Mouse (Mus musculus): Measurements from ENCODE around the gene Nav2. TPM values are rescaled to one million over a fixed set of nuclear protein-coding genes. Genes with fewer than 3 reads are reported as not detected.
A peak's percentile ranks its signal among the peaks of the same experiment; 100 is the strongest.

Nav2 gene
- total and polyA plus RNA-seq, 3 experiments: 2.0 to 2.7 TPM; not detected in 1

DNA sequence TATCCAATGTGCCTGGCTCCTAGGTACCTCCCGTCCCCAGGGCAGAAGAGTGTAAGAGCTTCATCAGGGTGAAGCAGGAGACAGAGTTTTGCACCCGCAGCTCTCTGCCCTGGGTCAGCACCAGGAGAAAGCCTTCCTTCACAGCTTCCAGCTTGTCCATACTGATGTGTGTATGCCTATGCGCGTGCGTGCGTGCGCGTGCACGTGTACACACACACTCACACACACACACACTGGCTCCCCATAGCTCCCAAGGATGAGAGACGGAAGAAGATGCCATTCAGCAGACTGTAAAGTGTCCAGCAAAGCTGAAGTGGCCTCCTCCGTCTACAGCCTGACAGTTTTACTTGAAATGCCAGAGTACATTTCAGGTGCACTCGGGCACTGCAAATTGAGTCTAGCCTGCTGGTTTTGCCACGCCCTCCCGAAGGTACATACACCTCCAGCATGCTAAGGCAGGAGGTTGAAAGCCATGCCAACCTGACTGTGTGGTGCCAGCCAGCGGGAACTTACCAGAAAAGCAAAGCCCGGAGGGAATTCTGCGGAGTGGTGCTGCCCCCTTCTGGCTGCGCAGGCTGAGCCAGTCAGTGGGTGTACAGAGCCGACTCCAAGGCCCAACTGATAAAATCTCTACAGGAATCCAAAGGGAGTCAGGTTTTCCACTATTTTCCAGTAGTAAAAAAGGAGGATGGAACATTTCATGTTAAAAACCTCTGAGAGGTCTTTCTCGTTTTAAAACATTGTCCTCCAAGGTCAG lies 212.6 kb downstream of the Nav2 start:
- H3K79me2 ChIP-seq (ENCODE audit: control insufficient read depth, insufficient read depth, low read length, poor library complexity): no peaks in the 10 kb centered on the region
- H3K27me3 ChIP-seq (ENCODE audit: control insufficient read depth in 1 of 2, insufficient read depth in 2 of 2, low read length in 2 of 2): no peaks in the 10 kb centered on the region
- H3K4me3 ChIP-seq (ENCODE audit: control insufficient read depth in 1 of 2, insufficient read depth in 1 of 2, low read depth in 2 of 2, low read length in 2 of 2): peak overlapping the region; percentile 23 to 37
- H3K9ac ChIP-seq (ENCODE audit: control insufficient read depth, low read depth, low read length, poor library complexity, severe bottlenecking): 0 out of 2 replicates have a peak overlapping the region, but pooled peaks have one; percentile 5
- H3K27ac ChIP-seq (ENCODE audit: control insufficient read depth, low read depth, low read length): no peak overlapping the region
- DNase-seq (ENCODE audit: low read depth, low spot score): peak; percentile 78
- H3K9me3 ChIP-seq (replicated peaks; ENCODE audit: insufficient read depth, low read length): no peaks in the 10 kb centered on the region
- H3K36me3 ChIP-seq (ENCODE audit: control insufficient read depth in 1 of 2, insufficient read depth in 2 of 2, low read length in 2 of 2): no peaks in the 10 kb centered on the region
- TF ChIP-seq ETS1 (IDR thresholded peaks at IDR 0.05; ENCODE audit: low read depth, low read length) (no peak), POLR2AphosphoS5 (IDR thresholded peaks at IDR 0.05; ENCODE audit: borderline replicate concordance, low read depth, low read length) (no peak), SIN3A (IDR thresholded peaks at IDR 0.05; ENCODE audit: low read length) (no peak), CHD2 (IDR thresholded peaks at IDR 0.05; ENCODE audit: low read length) (no peak), UBTF (IDR thresholded peaks at IDR 0.05; ENCODE audit: borderline replicate concordance, insufficient read depth, low read depth, low read length) (no peak), MXI1 (IDR thresholded peaks at IDR 0.05; ENCODE audit: low read depth, low read length) (no peak), NRF1 (IDR thresholded peaks at IDR 0.05; ENCODE audit: insufficient read depth, low read depth, low read length, poor library complexity, severe bottlenecking) (peak; percentile 42; the same call in 1 of the 2 replicates), MAZ (IDR thresholded peaks at IDR 0.05; ENCODE audit: low read depth, low read length) (peak; percentile 62; the same call in 1 of the 2 replicates), JUND (IDR thresholded peaks at IDR 0.05; ENCODE audit: low read depth, low read length) (no peak), ZC3H11A (IDR thresholded peaks at IDR 0.05; ENCODE audit: low read depth, low read length) (peak; percentile 94), RAD21 (IDR thresholded peaks at IDR 0.05; ENCODE audit: low read depth, low read length) (peak; percentile 96), ZKSCAN1 (IDR thresholded peaks at IDR 0.05; ENCODE audit: low read depth, low read length) (no peak), GATA1 (IDR thresholded peaks at IDR 0.05; ENCODE audit: low read depth, low read length) (peak; percentile 59), CTCF (IDR thresholded peaks at IDR 0.05 in 2 of 3, conservative IDR thresholded peaks at IDR 0.05 in 1 of 3; ENCODE audit: control insufficient read depth in 1 of 3, insufficient read depth in 1 of 3, low read depth in 2 of 3, low read length in 3 of 3, poor library complexity in 1 of 3, severe bottlenecking in 1 of 3) (peak; percentile 76 to 97 (median 95)), SMC3 (IDR thresholded peaks at IDR 0.05; ENCODE audit: low read depth, low read length) (peak; percentile 97), MAX (IDR thresholded peaks at IDR 0.05; ENCODE audit: low read length) (no peak)
- H3K4me1 ChIP-seq (ENCODE audit: control insufficient read depth in 1 of 2, insufficient read depth in 2 of 2, low read length in 2 of 2): no peaks in the 10 kb centered on the region

DNA sequence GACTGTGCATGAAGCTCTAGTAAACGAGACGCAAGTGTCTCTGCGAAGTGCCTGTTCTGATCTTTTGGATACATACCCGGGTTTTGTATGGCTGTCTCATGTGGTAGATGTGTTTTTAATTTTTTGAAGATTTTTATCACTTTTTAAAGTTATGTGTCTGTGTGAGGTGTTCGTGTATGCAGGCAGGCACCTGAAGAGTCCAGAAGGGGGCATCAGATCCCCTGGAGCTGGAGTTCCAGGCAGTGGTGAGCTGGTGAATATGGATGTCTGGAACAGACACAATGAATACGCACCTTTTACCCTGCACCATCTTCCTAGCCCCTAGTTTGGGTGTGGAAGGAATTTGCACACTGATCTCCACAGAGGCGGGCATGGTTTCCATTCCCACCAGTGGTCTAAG lies 214.0 kb downstream of the Nav2 start:
- peak overlapping the region in 1 of 2 experiments; percentile 53; a peak in 2 of 4 replicates for H3K4me3 ChIP-seq (ENCODE audit: control insufficient read depth in 1 of 2, insufficient read depth in 1 of 2, low read depth in 2 of 2, low read length in 2 of 2)
- H3K27ac ChIP-seq (ENCODE audit: control insufficient read depth, low read depth, low read length): no peak overlapping the region
- H3K4me1 ChIP-seq (ENCODE audit: control insufficient read depth in 1 of 2, insufficient read depth in 2 of 2, low read length in 2 of 2): no peaks in the 10 kb centered on the region
- no peaks in the 10 kb centered on the region for H3K36me3 ChIP-seq (ENCODE audit: control insufficient read depth in 1 of 2, insufficient read depth in 2 of 2, low read length in 2 of 2)
- no peaks in the 10 kb centered on the region for H3K79me2 ChIP-seq (ENCODE audit: control insufficient read depth, insufficient read depth, low read length, poor library complexity)
- peak; percentile 23 for DNase-seq (ENCODE audit: low read depth, low spot score)
- H3K27me3 ChIP-seq (ENCODE audit: control insufficient read depth in 1 of 2, insufficient read depth in 2 of 2, low read length in 2 of 2): no peaks in the 10 kb centered on the region
- no peaks in the 10 kb centered on the region for H3K9me3 ChIP-seq (replicated peaks; ENCODE audit: insufficient read depth, low read length)
- no peak overlapping the region for H3K9ac ChIP-seq (ENCODE audit: control insufficient read depth, low read depth, low read length, poor library complexity, severe bottlenecking)
- TF ChIP-seq CHD2 (IDR thresholded peaks at IDR 0.05; ENCODE audit: low read length) (no peak), CTCF (IDR thresholded peaks at IDR 0.05 in 2 of 3, conservative IDR thresholded peaks at IDR 0.05 in 1 of 3; ENCODE audit: control insufficient read depth in 1 of 3, insufficient read depth in 1 of 3, low read depth in 2 of 3, low read length in 3 of 3, poor library complexity in 1 of 3, severe bottlenecking in 1 of 3) (0 out of 6 replicates have a peak, but pooled peaks of 1 of the 3 experiments have one; percentile 10), SMC3 (IDR thresholded peaks at IDR 0.05; ENCODE audit: low read depth, low read length) (peak; percentile 16; the same call in 1 of the 2 replicates)

Data from MEL (cell line).